Mouse (Mus musculus) right cerebral cortex, postnatal 14 days (tissue): ENCODE data around the gene Cyp19a1.

Experiments used
- DNase-seq: peaks from one replicate; pipeline ENCODE4 v3.0.0; 2022

The Cyp19a1 gene

GRCm38 (mm10) chr9:54169489-54169888 lies 98.4 kb downstream of the Cyp19a1 start:
- DNase-seq = no peak

GRCm38 (mm10) chr9:54168425-54168824 lies 99.5 kb downstream of the Cyp19a1 start:
- no peak for DNase-seq

- no peak for DNase-seq
Measured at GRCm38 (mm10) chr9:54163117-54163516, 104.8 kb downstream of the Cyp19a1 start.

GRCm38 (mm10) chr9:54153679-54154078 lies 114.2 kb downstream of the Cyp19a1 start:
- DNase-seq = no peak

- no peak for DNase-seq
Measured at GRCm38 (mm10) chr9:54139191-54139590, 128.7 kb downstream of the Cyp19a1 start.
